Mouse (Mus musculus): Measurements from ENCODE around the gene Mtmr2.

Gene Mtmr2

DNA sequence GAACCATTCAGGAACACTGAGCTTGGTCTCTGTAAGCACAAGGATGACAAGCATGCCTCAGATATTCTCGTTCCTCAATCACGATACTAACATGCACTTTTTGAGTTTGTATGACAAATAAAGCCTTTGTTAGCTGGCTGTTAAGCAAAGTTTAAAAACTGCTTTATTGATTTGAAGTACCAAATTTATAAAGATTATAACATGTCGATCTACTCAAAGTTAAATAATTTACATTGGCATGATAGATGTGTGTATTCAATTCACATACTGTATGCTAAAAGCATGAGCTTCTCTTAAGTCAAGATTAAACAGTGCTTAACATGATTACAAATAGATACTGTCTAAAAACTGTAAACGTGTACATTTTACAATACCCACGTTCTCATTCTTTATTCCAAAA is 59.4 kb downstream of the Mtmr2 start:
- DNase-seq (ENCODE audit: low read depth, low spot score) = no peak

- DNase-seq (ENCODE audit: low read depth, low spot score) = no peak
These were observed 61.7 kb downstream of the Mtmr2 start for GRCm38 (mm10) chr9:13809937-13810336.

DNA sequence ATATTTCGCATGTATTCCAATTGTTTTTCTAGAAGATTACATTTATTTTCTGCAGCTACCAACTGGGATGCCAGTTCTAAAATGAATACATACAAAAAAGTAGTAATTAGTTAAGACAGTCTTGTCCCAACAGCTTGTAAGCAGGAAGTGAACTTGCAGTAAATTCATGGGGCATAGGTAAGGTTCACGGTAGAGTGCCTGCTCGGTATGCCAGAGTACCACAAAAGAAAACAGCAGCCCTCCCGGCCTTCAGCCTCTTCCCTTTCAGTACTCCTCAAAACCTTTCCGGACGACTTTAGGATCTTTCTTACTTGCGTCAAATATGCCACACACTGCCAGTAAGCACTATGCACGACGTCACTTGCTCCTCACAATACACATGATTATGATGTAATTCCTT is 70.2 kb downstream of the Mtmr2 start:
- DNase-seq (ENCODE audit: low read depth, low spot score) = no peak

- DNase-seq (ENCODE audit: low read depth, low spot score) = no peak
These were observed 72.6 kb downstream of the Mtmr2 start for GRCm38 (mm10) chr9:13820774-13821173.

DNA sequence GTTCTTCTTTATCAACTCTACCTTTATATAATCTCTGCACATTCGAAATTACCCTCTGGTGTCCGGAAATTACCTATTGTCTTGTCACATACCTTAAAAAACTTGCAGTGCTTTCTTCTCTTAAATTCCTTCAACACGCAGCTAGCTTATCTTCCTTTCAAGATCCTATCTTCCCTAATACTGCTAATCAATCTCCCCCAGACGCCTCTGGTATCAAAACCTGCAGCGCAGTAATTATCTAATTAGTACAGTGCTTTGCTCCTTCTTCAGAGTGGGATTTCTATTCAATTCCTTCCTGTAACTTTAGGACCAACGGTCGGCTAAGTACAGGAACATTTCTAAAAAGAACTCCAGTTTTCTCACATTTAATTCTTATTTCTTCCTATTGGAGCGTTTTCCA is 77.7 kb downstream of the Mtmr2 start:
- no peak for DNase-seq (ENCODE audit: low read depth, low spot score)

- DNase-seq (ENCODE audit: low read depth, low spot score) = no peak
These were observed 78.2 kb downstream of the Mtmr2 start for GRCm38 (mm10) chr9:13826391-13826805.

DNA sequence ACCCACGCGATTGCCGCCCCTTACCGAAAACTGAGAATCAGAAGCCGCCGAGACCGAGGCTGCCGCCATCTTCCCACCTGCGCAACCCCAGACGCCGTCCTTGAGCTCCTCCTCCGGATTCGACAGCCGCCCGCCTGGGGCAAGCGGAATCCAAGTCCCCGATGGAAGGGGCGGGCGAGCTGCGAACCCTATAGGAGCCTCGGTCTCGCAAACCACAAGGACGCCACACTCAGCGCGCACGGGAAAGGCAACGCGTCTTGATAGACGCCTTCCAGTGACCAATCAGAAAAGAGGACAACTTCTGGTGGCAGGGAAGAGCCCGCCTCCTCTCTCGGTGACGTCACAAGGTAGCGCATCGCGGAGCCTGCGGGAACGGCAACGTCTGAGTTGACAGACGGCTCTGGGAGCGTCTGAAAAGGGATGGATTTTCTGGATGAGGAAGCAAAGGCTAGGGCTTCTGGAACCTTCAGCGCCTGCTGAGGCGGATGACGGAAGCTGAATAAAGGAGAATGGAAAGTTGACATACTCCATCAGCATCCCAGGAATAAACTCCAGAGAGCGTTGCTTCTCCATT is 78.7 kb downstream of the Mtmr2 start, which contains the start of gene Cep57:
TSS of gene Cep57 (minus strand) at position 276 of the 574 bp plus-strand sequence.
- DNase-seq (ENCODE audit: low read depth, low spot score) = peak; percentile 97

- peak; percentile 99 for DNase-seq (ENCODE audit: low read depth, low spot score)
These were observed 79.3 kb downstream of the Mtmr2 start, which contains the start of gene Fam76b for GRCm38 (mm10) chr9:13827406-13828086. Gene Fam76b (plus strand): TSS chr9:13827716.

DNA sequence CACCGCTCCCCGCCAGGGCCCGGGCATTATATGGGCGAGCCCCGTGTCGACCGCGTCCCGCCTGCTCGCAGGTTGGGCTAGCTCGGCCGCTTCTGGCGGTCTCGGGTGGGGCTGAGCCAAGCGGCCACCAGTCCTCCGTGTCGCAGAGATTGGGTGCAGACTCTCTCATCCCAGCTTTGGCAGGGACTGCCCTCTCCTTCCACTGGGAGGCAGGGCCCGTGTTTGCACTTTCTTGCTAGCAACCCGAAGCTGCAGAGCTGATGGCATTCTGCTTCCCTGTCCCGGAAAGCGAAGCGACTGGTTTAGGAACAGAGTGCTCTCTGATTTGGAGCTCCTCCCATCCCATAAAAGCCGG is 79.9 kb downstream of the Mtmr2 start:
- no peak for DNase-seq (ENCODE audit: low read depth, low spot score)

DNA sequence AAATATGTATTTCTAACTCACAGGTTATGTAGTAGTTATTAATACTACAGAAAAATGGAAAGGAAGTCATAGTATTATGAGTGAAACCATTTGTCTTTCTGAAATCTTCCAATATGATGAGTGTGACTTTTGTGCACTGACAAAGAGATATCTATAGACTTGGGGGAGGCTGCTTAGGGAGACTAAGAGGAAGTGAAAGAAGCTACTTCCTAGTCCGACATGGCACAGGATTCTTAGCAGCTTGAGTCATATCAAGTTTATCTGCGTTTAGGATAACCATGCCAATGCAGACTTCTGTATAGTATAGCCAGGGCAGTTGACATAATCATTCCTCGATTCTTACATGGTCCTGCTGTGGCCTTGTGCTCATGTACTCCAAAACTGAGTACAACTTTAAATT is 87.0 kb downstream of the Mtmr2 start:
- no peak for DNase-seq (ENCODE audit: low read depth, low spot score)

GRCm38 (mm10) chr9:13836726-13837125 is 88.5 kb downstream of the Mtmr2 start:
- no peak for DNase-seq (ENCODE audit: low read depth, low spot score)

GRCm38 (mm10) chr9:13847591-13847990 is 99.4 kb downstream of the Mtmr2 start:
- no peak for DNase-seq (ENCODE audit: low read depth, low spot score)

GRCm38 (mm10) chr9:13848481-13849480 is 100.6 kb downstream of the Mtmr2 start:
- DNase-seq (ENCODE audit: low read depth, low spot score) = no peak

GRCm38 (mm10) chr9:13853876-13854275 is 105.7 kb downstream of the Mtmr2 start:
- no peak for DNase-seq (ENCODE audit: low read depth, low spot score)

All from retina, adult 2 months (tissue).